Mouse (Mus musculus): ENCODE data around the gene Evi5. TPM values are rescaled to one million over a fixed set of nuclear protein-coding genes. Genes with fewer than 3 reads are reported as not detected.

Evi5 gene
- total RNA-seq, 1 experiment from 2014 or later, result 29.8 TPM

DNA sequence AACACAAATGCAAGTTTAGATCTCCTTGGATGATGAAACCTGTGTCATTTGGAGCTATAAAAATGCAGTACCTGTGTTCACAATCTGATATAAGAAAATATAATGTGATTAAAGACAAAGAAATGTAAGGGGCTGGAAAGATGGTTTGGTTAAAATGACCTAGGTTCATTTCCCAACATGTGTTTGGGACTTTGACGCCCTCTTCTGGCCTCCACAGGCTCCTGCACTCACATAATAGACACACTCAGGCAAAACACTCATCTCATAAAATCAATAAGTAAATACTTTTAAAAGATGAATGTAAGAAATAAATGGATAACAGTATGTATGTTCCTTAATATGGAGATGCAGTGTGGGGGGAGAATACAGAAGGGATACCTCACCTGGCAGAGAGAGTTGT is 2.1 kb upstream of the Evi5 start:
- no peak for ATAC-seq (replicated peaks; ENCODE audit: insufficient number of reproducible peaks, low FRiP score, low TSS enrichment, poor library complexity, severe bottlenecking)

- no peak for ATAC-seq (replicated peaks; ENCODE audit: insufficient number of reproducible peaks, low FRiP score, low TSS enrichment, poor library complexity, severe bottlenecking)
Measured at GRCm38 (mm10) chr5:107875261-107875611, 329 bp upstream of the Evi5 start.

GRCm38 (mm10) chr5:107873886-107874302 is 1.0 kb downstream of the Evi5 start:
- ATAC-seq (replicated peaks; ENCODE audit: insufficient number of reproducible peaks, low FRiP score, low TSS enrichment, poor library complexity, severe bottlenecking), result no peak

- ATAC-seq (replicated peaks; ENCODE audit: insufficient number of reproducible peaks, low FRiP score, low TSS enrichment, poor library complexity, severe bottlenecking), result no peak
Measured at GRCm38 (mm10) chr5:107873330-107873729, 1.6 kb downstream of the Evi5 start.

- ATAC-seq (replicated peaks; ENCODE audit: insufficient number of reproducible peaks, low FRiP score, low TSS enrichment, poor library complexity, severe bottlenecking), result 0 out of 2 replicates have a peak, but pooled peaks have one; percentile 11
Measured at GRCm38 (mm10) chr5:107869701-107870100, 5.2 kb downstream of the Evi5 start.

- ATAC-seq (replicated peaks; ENCODE audit: insufficient number of reproducible peaks, low FRiP score, low TSS enrichment, poor library complexity, severe bottlenecking), result peak; percentile 56; the same call in 1 of the 2 replicates
Measured at GRCm38 (mm10) chr5:107868905-107869424, 5.9 kb downstream of the Evi5 start.

DNA sequence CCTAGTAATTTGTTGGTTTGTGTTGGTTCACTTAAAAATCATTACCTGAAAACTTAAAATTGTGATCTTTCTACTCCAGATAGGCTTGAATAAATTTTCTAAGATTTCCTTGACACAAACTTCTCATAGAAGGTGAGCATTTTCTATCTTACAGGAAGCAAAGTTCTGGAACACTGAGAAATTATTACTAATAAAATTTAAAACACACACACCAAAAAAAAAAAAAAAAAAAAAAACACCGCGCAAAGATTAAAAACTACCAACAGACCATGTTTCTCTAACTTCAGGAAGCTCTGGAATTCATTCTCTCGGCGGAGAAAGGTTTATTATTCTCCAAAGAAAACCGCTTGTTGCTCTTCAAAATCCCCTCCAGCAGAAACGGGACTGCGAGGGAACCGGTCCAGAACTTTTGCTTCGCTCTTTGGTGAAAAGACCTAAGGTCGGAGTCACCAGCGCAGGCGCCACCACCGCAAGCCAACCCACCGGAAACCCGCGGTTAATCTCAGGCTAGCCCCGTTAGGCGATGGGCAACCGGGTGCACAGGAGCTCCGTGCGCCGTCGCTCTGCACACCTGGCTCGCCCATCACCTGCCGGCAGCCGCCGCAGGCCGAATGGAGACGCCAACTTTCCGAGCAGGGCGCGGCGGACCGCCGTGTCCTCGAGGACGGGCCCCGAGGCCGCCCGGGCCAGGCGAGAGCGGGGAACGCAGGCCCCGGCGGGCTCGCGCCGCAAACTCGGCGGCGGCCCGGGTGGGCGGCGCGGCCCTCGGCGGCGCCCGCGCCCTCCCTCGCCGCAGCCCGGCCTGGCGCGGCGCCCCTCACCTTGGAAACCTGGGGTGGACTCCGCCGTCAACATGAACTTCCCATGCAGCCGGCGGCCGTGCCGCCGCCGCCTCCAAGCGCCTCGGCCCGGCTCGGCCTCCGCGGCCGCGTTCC is 6.7 kb downstream of the Evi5 start:
- ATAC-seq (replicated peaks; ENCODE audit: insufficient number of reproducible peaks, low FRiP score, low TSS enrichment, poor library complexity, severe bottlenecking), result peak; percentile 37; the same call in 1 of the 2 replicates

DNA sequence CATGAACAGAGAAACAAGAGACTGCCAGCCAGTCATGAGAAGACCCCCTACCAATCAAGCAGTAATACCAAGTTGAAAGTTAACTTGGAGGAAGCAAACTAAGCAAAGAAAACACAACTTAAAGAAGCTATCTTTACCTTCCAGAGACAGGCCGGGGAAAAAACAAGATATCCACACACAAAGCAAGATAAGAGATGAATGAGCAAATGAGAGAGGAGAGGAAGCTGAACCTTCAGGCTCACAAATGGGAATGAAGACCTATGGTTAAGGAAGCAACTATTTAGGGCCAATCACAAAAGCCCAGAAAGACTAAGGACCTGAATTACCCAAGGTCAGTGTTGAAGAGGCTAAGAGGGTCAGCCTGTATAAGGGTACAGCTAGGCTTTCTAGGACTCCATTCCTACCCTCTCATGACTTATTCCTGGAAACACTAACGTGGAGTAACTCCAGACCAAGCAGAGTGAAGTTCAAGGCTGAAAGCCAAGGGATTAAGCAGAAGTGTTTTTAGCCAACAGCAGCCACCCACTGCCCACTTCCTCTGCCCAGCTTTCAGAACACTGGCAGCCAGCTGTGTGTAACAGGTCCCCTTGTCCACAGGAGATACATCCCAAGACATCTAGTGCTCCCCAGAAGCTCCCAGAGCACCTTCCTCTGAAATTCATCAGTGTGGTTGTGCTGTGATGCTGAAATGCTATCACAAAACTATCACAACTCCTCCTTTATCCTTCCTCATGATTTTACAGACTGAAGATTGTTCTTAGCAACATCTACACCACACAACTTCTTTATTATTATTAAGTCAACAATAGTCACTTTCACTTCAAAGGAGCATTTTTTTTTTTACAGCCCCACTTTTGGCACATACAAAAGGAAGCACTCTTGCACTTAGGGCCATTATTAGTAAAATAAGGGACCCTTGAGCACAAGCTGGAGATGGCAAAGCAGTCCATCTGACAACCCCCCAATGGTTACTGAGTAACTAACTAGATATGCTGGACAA is 8.5 kb downstream of the Evi5 start:
- peak; percentile 81 for ATAC-seq (replicated peaks; ENCODE audit: insufficient number of reproducible peaks, low FRiP score, low TSS enrichment, poor library complexity, severe bottlenecking)

DNA sequence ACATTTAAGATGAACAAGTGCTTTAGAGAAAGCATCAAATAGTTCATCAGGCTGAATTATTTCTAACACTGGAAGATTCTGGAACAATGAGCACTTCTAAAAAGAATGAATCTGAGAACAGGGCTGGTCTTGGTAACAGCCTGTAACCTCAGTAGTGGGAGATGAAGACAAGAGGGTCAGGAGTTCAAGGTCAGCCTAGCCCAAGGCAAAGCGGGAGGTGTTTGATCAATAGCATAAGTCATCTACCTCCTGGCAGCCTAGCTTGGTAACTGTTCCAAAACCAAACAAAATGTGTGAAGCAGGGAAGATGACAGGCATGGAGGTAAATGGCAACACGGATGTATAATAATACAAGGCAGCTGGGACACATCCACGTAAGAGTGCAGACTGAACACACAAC is 10.9 kb downstream of the Evi5 start:
- no peak for ATAC-seq (replicated peaks; ENCODE audit: insufficient number of reproducible peaks, low FRiP score, low TSS enrichment, poor library complexity, severe bottlenecking)

- 0 out of 2 replicates have a peak, but pooled peaks have one; percentile 31 for ATAC-seq (replicated peaks; ENCODE audit: insufficient number of reproducible peaks, low FRiP score, low TSS enrichment, poor library complexity, severe bottlenecking)
Measured at GRCm38 (mm10) chr5:107858963-107859362, 15.9 kb downstream of the Evi5 start.

- no peak for ATAC-seq (replicated peaks; ENCODE audit: insufficient number of reproducible peaks, low FRiP score, low TSS enrichment, poor library complexity, severe bottlenecking)
Measured at GRCm38 (mm10) chr5:107855546-107855945, 19.4 kb downstream of the Evi5 start.

DNA sequence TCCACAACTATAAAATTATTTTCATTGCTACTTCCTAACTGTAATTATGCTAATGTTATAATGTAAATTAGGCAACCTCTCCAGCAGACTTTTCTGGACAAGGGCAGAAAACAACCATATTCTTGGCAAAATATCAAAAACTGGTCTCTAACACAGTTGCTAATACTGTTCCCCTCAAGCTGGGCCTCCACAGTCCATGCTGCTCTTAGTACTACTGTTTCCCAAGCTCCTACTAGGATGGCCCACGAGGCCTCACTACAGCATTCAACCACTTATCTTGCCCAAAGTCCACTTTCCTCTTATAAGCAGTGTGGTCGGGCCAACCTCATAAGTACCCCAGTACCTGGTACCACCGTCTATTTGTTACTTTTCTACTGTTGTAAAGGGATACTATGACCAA is 20.4 kb downstream of the Evi5 start:
- no peak for ATAC-seq (replicated peaks; ENCODE audit: insufficient number of reproducible peaks, low FRiP score, low TSS enrichment, poor library complexity, severe bottlenecking)

DNA sequence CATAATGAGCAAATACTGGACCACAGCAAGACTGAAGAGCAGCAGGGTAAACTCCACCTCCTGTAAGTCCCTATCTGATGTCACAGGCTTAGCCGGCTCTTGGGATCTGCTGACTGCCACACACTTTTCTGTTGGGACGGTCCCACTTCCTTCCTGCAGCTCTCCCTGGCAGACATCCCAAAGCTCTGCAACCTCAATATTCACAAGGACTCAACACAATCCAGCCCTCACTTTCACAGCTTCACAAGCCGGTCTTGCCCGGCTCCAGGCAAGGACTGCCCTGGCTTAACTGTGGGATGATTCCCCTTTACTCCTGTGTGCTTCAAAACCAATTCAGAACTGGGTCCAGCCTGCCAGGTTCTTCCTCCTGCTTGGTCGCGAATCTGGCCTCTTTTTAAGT is 21.1 kb downstream of the Evi5 start:
- ATAC-seq (replicated peaks; ENCODE audit: insufficient number of reproducible peaks, low FRiP score, low TSS enrichment, poor library complexity, severe bottlenecking), result no peak

GRCm38 (mm10) chr5:107848964-107849363 is 25.9 kb downstream of the Evi5 start:
- ATAC-seq (replicated peaks; ENCODE audit: insufficient number of reproducible peaks, low FRiP score, low TSS enrichment, poor library complexity, severe bottlenecking), result no peak

- ATAC-seq (replicated peaks; ENCODE audit: insufficient number of reproducible peaks, low FRiP score, low TSS enrichment, poor library complexity, severe bottlenecking), result no peak
Measured at GRCm38 (mm10) chr5:107847817-107848216, 27.1 kb downstream of the Evi5 start.

- no peak for ATAC-seq (replicated peaks; ENCODE audit: insufficient number of reproducible peaks, low FRiP score, low TSS enrichment, poor library complexity, severe bottlenecking)
Measured at GRCm38 (mm10) chr5:107847349-107847748, 27.6 kb downstream of the Evi5 start.

DNA sequence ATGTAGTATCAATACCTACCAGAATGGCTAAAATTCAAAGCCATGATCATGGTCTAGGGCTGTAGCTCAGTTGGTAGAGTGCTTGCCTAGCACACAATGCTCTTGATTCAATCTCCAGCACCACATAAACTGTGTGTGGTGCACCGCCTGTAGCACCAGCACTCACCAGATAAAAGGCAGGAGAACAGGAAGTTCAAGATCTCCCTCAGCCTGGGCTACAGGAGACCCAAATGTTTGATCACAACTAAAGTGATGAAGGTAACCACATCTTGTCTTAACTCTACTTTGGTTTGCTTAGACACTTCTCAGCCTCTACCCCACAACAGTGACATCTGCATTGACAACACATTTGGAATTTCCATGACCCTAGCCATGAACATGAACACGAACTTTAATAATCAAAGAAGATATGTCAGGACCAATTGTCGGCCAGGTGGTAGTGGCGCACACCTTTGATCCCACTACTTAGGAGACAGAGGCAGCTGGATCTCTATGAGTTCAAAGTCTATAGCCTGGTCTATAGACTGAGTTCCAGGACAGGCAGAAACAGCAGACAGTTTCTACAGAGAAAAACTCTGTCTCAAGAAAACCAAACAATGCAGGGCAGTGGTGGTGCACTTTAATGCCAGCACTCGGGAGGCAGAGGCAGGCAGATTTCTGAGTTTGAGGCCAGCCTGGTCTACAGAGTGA is 34.2 kb downstream of the Evi5 start:
- ATAC-seq (replicated peaks; ENCODE audit: insufficient number of reproducible peaks, low FRiP score, low TSS enrichment, poor library complexity, severe bottlenecking), result no peak

- no peak for ATAC-seq (replicated peaks; ENCODE audit: insufficient number of reproducible peaks, low FRiP score, low TSS enrichment, poor library complexity, severe bottlenecking)
Measured at GRCm38 (mm10) chr5:107838891-107839644, 35.8 kb downstream of the Evi5 start.
